Mouse (Mus musculus): ENCODE results near the gene Fbxo17.

- TF ChIP-seq CTCF (IDR thresholded peaks at IDR 0.05; ENCODE audit: low read depth) (no peak), EP300 (optimal IDR thresholded peaks at IDR 0.05) (no peak)
Observed at GRCm38 (mm10) chr7:28692545-28693320, 23.9 kb upstream of the Fbxo17 start, which contains the start of gene Fbxo27.

All from stomach, postnatal 0 days (tissue).